Mouse (Mus musculus): ENCODE results near the gene Slc25a1. TPM values are rescaled to one million over a fixed set of nuclear protein-coding genes. Genes with fewer than 3 reads are reported as not detected.
"Not testable (repeated sequence)": the region's sequence is repeated elsewhere in the genome, so short reads cannot be mapped to it uniquely, and the experiment has no call there.

The Slc25a1 gene
- polyA plus RNA-seq (2014; fragmentation: Nextera tagmentation; extraction: Ambion mirVana) = 138 and 140 TPM in 2 replicates

GRCm38 (mm10) chr16:17928087-17928580 lies at the start of gene Slc25a1:
Slc25a1 (minus strand) TSS chr16:17928219.
- H3K4me2 ChIP-seq = peak within 1 kb of the TSS; percentile 95
- peak within 1 kb of the TSS; percentile 91 for H3K4me3 ChIP-seq (ENCODE audit: low read depth, low read length)
- peaks cover 19% of the 10 kb centered on the region for H3K4me1 ChIP-seq (replicated peaks; ENCODE audit: control insufficient read depth, insufficient read depth, low read length)
- H3K27ac ChIP-seq (ENCODE audit: low read depth, low read length) = peak within 1 kb of the TSS; percentile 98
- peak; percentile 88 for DNase-seq (ENCODE audit: low spot score)
- WGBS = under 1% methylated on average over 47 of the region's 47 CpGs
- H3K27me3 ChIP-seq (replicated peaks; ENCODE audit: control insufficient read depth, insufficient read depth, low read length) = no peaks in the 10 kb centered on the region
- peak; percentile 84 for ATAC-seq (replicated peaks; ENCODE audit: low FRiP score)
- peaks cover 13% of the 10 kb centered on the region for H3K36me3 ChIP-seq (ENCODE audit: control insufficient read depth, insufficient read depth, low read length)
- peak within 1 kb of the TSS; percentile 88 for H3K9ac ChIP-seq (ENCODE audit: low read depth, low read length)
- H3K9me3 ChIP-seq (ENCODE audit: control insufficient read depth, low read length) = no peaks in the 10 kb centered on the region

- 72% methylated on average over 5 of the region's 5 CpGs for WGBS
- no peaks in the 10 kb centered on the region for H3K36me3 ChIP-seq (ENCODE audit: control insufficient read depth, insufficient read depth, low read length)
- no peak overlapping the region for H3K9ac ChIP-seq (ENCODE audit: low read depth, low read length)
- no peak overlapping the region for H3K4me2 ChIP-seq
- H3K9me3 ChIP-seq (ENCODE audit: control insufficient read depth, low read length) = no peaks in the 10 kb centered on the region
- DNase-seq (ENCODE audit: low spot score) = no peak
- no peak overlapping the region for H3K4me3 ChIP-seq (ENCODE audit: low read depth, low read length)
- H3K27ac ChIP-seq (ENCODE audit: low read depth, low read length) = no peak overlapping the region
- no peak for ATAC-seq (replicated peaks; ENCODE audit: low FRiP score)
- no peaks in the 10 kb centered on the region for H3K4me1 ChIP-seq (replicated peaks; ENCODE audit: control insufficient read depth, insufficient read depth, low read length)
- no peaks in the 10 kb centered on the region for H3K27me3 ChIP-seq (replicated peaks; ENCODE audit: control insufficient read depth, insufficient read depth, low read length)
Observed at GRCm38 (mm10) chr16:17971853-17972252, 43.8 kb upstream of the Slc25a1 start.

- Histone ChIP-seq H3K4me2 (no peak overlapping the region), H3K36me3 (ENCODE audit: control insufficient read depth, insufficient read depth, low read length) (no peaks in the 10 kb centered on the region), H3K4me3 (ENCODE audit: low read depth, low read length) (no peak overlapping the region), H3K9ac (ENCODE audit: low read depth, low read length) (no peak overlapping the region), H3K9me3 (ENCODE audit: control insufficient read depth, low read length) (no peaks in the 10 kb centered on the region), H3K27me3 (replicated peaks; ENCODE audit: control insufficient read depth, insufficient read depth, low read length) (no peaks in the 10 kb centered on the region), H3K27ac (ENCODE audit: low read depth, low read length) (no peak overlapping the region), H3K4me1 (replicated peaks; ENCODE audit: control insufficient read depth, insufficient read depth, low read length) (no peaks in the 10 kb centered on the region)
- WGBS = 74% methylated on average over 7 of the region's 7 CpGs
- ATAC-seq (replicated peaks; ENCODE audit: low FRiP score) (no peak), DNase-seq (ENCODE audit: low spot score) (no peak)
Observed at GRCm38 (mm10) chr16:17962091-17962490, 34.1 kb upstream of the Slc25a1 start.

- H3K27me3 ChIP-seq (replicated peaks; ENCODE audit: control insufficient read depth, insufficient read depth, low read length); ATAC-seq (replicated peaks; ENCODE audit: low FRiP score); H3K4me1 ChIP-seq (replicated peaks; ENCODE audit: control insufficient read depth, insufficient read depth, low read length); DNase-seq (ENCODE audit: low spot score); H3K4me2 ChIP-seq; H3K36me3 ChIP-seq (ENCODE audit: control insufficient read depth, insufficient read depth, low read length); H3K9me3 ChIP-seq (ENCODE audit: control insufficient read depth, low read length); H3K9ac ChIP-seq (ENCODE audit: low read depth, low read length); H3K27ac ChIP-seq (ENCODE audit: low read depth, low read length); H3K4me3 ChIP-seq (ENCODE audit: low read depth, low read length): not testable (repeated sequence)
- WGBS = 95% methylated on average over 17 of the region's 17 CpGs
Observed at GRCm38 (mm10) chr16:17956052-17956638, 28.1 kb upstream of the Slc25a1 start.

GRCm38 (mm10) chr16:17951618-17952017 lies 23.6 kb upstream of the Slc25a1 start:
- DNase-seq (ENCODE audit: low spot score) = no peak
- Histone ChIP-seq H3K36me3 (ENCODE audit: control insufficient read depth, insufficient read depth, low read length) (no peaks in the 10 kb centered on the region), H3K9me3 (ENCODE audit: control insufficient read depth, low read length) (no peaks in the 10 kb centered on the region), H3K4me3 (ENCODE audit: low read depth, low read length) (no peak overlapping the region), H3K9ac (ENCODE audit: low read depth, low read length) (no peak overlapping the region), H3K27ac (ENCODE audit: low read depth, low read length) (no peak overlapping the region), H3K4me1 (replicated peaks; ENCODE audit: control insufficient read depth, insufficient read depth, low read length) (no peaks in the 10 kb centered on the region), H3K27me3 (replicated peaks; ENCODE audit: control insufficient read depth, insufficient read depth, low read length) (no peaks in the 10 kb centered on the region), H3K4me2 (no peak overlapping the region)
- ATAC-seq (replicated peaks; ENCODE audit: low FRiP score) = no peak
- 73% methylated on average over 3 of the region's 4 CpGs for WGBS

GRCm38 (mm10) chr16:17950068-17950467 lies 22.0 kb upstream of the Slc25a1 start:
- H3K36me3 ChIP-seq (ENCODE audit: control insufficient read depth, insufficient read depth, low read length) = no peaks in the 10 kb centered on the region
- no peak overlapping the region for H3K4me3 ChIP-seq (ENCODE audit: low read depth, low read length)
- no peak overlapping the region for H3K4me2 ChIP-seq
- H3K9ac ChIP-seq (ENCODE audit: low read depth, low read length) = no peak overlapping the region
- H3K27ac ChIP-seq (ENCODE audit: low read depth, low read length) = no peak overlapping the region
- H3K27me3 ChIP-seq (replicated peaks; ENCODE audit: control insufficient read depth, insufficient read depth, low read length) = no peaks in the 10 kb centered on the region
- H3K4me1 ChIP-seq (replicated peaks; ENCODE audit: control insufficient read depth, insufficient read depth, low read length) = no peaks in the 10 kb centered on the region
- ATAC-seq (replicated peaks; ENCODE audit: low FRiP score) (no peak), DNase-seq (ENCODE audit: low spot score) (no peak)
- H3K9me3 ChIP-seq (ENCODE audit: control insufficient read depth, low read length) = no peaks in the 10 kb centered on the region
- WGBS = 72% methylated on average over 4 of the region's 4 CpGs

GRCm38 (mm10) chr16:17949421-17949877 lies 21.4 kb upstream of the Slc25a1 start:
- ATAC-seq (replicated peaks; ENCODE audit: low FRiP score) = no peak

GRCm38 (mm10) chr16:17945081-17945831 lies 17.2 kb upstream of the Slc25a1 start:
- Histone ChIP-seq H3K4me3 (ENCODE audit: low read depth, low read length) (no peak overlapping the region), H3K36me3 (ENCODE audit: control insufficient read depth, insufficient read depth, low read length) (no peaks in the 10 kb centered on the region), H3K4me1 (replicated peaks; ENCODE audit: control insufficient read depth, insufficient read depth, low read length) (no peaks in the 10 kb centered on the region), H3K27me3 (replicated peaks; ENCODE audit: control insufficient read depth, insufficient read depth, low read length) (no peaks in the 10 kb centered on the region), H3K9me3 (ENCODE audit: control insufficient read depth, low read length) (no peaks in the 10 kb centered on the region), H3K27ac (ENCODE audit: low read depth, low read length) (no peak overlapping the region), H3K4me2 (no peak overlapping the region), H3K9ac (ENCODE audit: low read depth, low read length) (no peak overlapping the region)
- WGBS = 60% methylated on average over 7 of the region's 7 CpGs
- DNase-seq (ENCODE audit: low spot score) (no peak), ATAC-seq (replicated peaks; ENCODE audit: low FRiP score) (no peak)

More at GRCm38 (mm10) chr16:17949421-17949877, 21.4 kb upstream of the Slc25a1 start:
- no peaks in the 10 kb centered on the region for H3K27me3 ChIP-seq (replicated peaks; ENCODE audit: control insufficient read depth, insufficient read depth, low read length)
- no peaks in the 10 kb centered on the region for H3K9me3 ChIP-seq (ENCODE audit: control insufficient read depth, low read length)
- H3K4me2 ChIP-seq = no peak overlapping the region
- H3K36me3 ChIP-seq (ENCODE audit: control insufficient read depth, insufficient read depth, low read length) = no peaks in the 10 kb centered on the region
- no peaks in the 10 kb centered on the region for H3K4me1 ChIP-seq (replicated peaks; ENCODE audit: control insufficient read depth, insufficient read depth, low read length)
- no peak overlapping the region for H3K27ac ChIP-seq (ENCODE audit: low read depth, low read length)
- no peak overlapping the region for H3K9ac ChIP-seq (ENCODE audit: low read depth, low read length)
- no peak for DNase-seq (ENCODE audit: low spot score)
- 49% methylated on average over 2 of the region's 2 CpGs for WGBS
- no peak overlapping the region for H3K4me3 ChIP-seq (ENCODE audit: low read depth, low read length)

Measured in liver, embryonic 11.5 days (tissue).